Mouse (Mus musculus): ENCODE data around the gene Lcorl.

DNA sequence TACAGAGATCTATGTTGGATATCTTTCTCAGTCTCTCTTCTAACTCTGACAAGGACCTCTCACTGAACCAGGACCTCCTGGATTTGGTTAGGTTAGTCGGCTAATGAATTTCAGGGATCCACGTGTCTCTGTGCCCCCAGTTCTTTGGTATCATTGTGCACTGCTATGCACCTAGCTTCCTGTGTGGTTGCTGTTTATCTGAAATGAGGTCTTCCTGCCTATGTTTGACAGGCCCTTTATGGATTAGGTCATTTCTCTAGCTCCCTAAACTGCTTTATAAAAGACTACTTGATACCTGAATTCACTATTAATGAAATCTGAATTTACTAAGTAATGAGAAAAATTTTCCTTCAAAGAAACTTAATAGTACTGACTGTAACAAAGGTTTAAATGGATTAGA lies 166.6 kb downstream of the Lcorl start:
- TF ChIP-seq POLR2A (IDR thresholded peaks at IDR 0.05; ENCODE audit: insufficient read depth, low read depth, low read length) (no peak), CTCF (IDR thresholded peaks at IDR 0.05) (no peak)

Data from heart, adult 2 months (tissue).